Comparison of ENCODE assay signal across 10 mouse cellular contexts in the genomic region with DNA sequence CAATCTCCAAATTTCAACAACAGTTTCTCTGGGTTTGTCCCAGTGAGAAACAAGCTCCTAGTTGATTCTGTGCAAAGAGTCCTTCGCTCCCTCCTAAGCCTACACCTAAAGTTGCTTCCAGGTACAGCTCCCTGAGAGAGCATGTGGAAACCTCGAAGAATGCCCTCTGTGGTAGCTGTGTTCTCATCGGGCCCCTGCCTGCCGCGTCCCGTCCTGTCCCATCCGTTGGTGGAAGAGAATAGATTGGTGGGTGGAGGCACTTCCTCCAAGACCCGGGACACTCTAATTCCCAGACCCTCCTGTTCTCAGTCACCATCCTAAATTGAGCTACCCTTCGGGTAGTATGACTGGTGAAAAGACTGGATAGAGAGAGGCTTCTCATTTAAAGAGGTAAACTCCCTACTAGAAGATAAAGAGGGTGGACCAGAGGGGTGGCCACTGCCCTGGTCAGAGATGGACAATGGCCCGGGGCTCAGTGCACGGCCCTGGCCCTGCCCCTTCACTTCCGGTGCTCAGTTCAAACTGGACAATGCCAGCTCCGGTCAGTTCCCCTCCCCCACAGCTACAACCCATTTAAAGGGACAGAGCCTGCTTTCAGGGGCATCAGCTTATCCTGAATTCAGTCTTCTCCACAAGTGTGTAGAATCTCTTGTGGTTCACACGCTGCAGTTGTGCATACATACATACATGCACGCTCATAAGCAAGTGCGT. TPM values are rescaled to one million over a fixed set of nuclear protein-coding genes. Genes with fewer than 3 reads are reported as not detected.
A peak's percentile ranks its signal among the peaks of the same experiment; 100 is the strongest.
DNase-seq lines count a peak whose midpoint lies in the region; ATAC-seq and TF ChIP-seq lines count a peak whose summit lies in the region.
"Had no signal": no experiment of that assay in that cellular context is flagged by ENCODE, and none has a peak within 500 bp of the region (broad histone marks: within the 10 kb centered on the region; RNA-seq: fewer than 3 reads in every experiment).

No protein-coding gene starts in this region.

- H3K36me3 ChIP-seq in hindbrain, embryonic 15.5 days, result no peaks in the 10 kb centered on the region
- H3K36me3 ChIP-seq in midbrain, postnatal 0 days (ENCODE audit: insufficient read depth, low read length), result no peaks in the 10 kb centered on the region

- H3K9ac ChIP-seq in hindbrain, embryonic 15.5 days, result peak overlapping the region; percentile 14; the same call in 1 of the 2 replicates
- H3K9ac ChIP-seq in midbrain, postnatal 0 days (replicated peaks; ENCODE audit: low read length, poor library complexity, severe bottlenecking), result 0 out of 2 replicates have a peak overlapping the region, but pooled peaks have one; percentile 33

- peak overlapping the region; percentile 62 for H3K4me2 ChIP-seq in hindbrain, embryonic 15.5 days
- peak overlapping the region; percentile 70 for H3K4me2 ChIP-seq in midbrain, postnatal 0 days (ENCODE audit: low read depth, low read length, poor library complexity, severe bottlenecking)

- DNase-seq in cerebellum, adult 11-12 months, result peak; percentile 76
- DNase-seq in cerebellum, postnatal 36 days, result peak; percentile 80 to 81
- DNase-seq in midbrain, postnatal 0 days (ENCODE audit: low spot score), result peak; percentile 78
- DNase-seq in thymus, postnatal 36 days, result no peak
- DNase-seq in right cerebral cortex, adult 18-20 months, result no peak

- peak overlapping the region; percentile 36 for H3K4me3 ChIP-seq in hindbrain, embryonic 15.5 days
- peak overlapping the region; percentile 27 for H3K4me3 ChIP-seq in midbrain, postnatal 0 days (ENCODE audit: low read depth, low read length)

- peaks cover 33% of the 10 kb centered on the region for H3K4me1 ChIP-seq in hindbrain, embryonic 15.5 days (replicated peaks)
- H3K4me1 ChIP-seq in midbrain, postnatal 0 days (ENCODE audit: insufficient read depth, low read length), result peaks cover 8% of the 10 kb centered on the region

- WGBS in hindbrain, embryonic 15.5 days, result 2% methylated on average over 16 of the region's 16 CpGs
- 2% methylated on average over 16 of the region's 16 CpGs for WGBS in midbrain, postnatal 0 days

- no peaks in the 10 kb centered on the region for H3K9me3 ChIP-seq in hindbrain, embryonic 15.5 days
- H3K9me3 ChIP-seq in midbrain, postnatal 0 days (ENCODE audit: low read length), result no peaks in the 10 kb centered on the region

- H3K27ac ChIP-seq in hindbrain, embryonic 15.5 days (replicated peaks), result peak overlapping the region; percentile 25
- 0 out of 2 replicates have a peak overlapping the region, but pooled peaks have one; percentile 27 for H3K27ac ChIP-seq in midbrain, postnatal 0 days (ENCODE audit: low read depth, low read length)

- peaks cover 25% of the 10 kb centered on the region for H3K27me3 ChIP-seq in hindbrain, embryonic 15.5 days
- H3K27me3 ChIP-seq in midbrain, postnatal 0 days (ENCODE audit: insufficient read depth, low read length), result peaks cover 18% of the 10 kb centered on the region

- peak; percentile 73 for ATAC-seq in hindbrain, embryonic 15.5 days (ENCODE audit: low FRiP score, low read depth)
- peak; percentile 73; the same call in 1 of the 2 replicates for ATAC-seq in midbrain, postnatal 0 days (ENCODE audit: low FRiP score)
- ATAC-seq in erythroid progenitor cell, adult 5-6 weeks (replicated peaks; ENCODE audit: low FRiP score, poor library complexity, severe bottlenecking), result no peak

- TF ChIP-seq CTCF in midbrain, postnatal 0 days (IDR thresholded peaks at IDR 0.05), result no peak

RNA-seq across cellular contexts. Expression of a gene that starts 1.2 kb away (rescaled TPM):
- polyA plus RNA-seq in hindbrain, embryonic 15.5 days (2015; fragmentation: Nextera tagmentation; extraction: Ambion mirVana), result 0.16 and 0.22 TPM in 2 replicates
- 0.05 and 0.57 TPM in 2 replicates for total RNA-seq in midbrain, postnatal 0 days (2014; rRNA removed)
- polyA plus RNA-seq in midbrain, postnatal 0 days (2015; fragmentation: Nextera tagmentation; extraction: Ambion mirVana), result 0.04 and 0.13 TPM in 2 replicates
- total RNA-seq in erythroid progenitor cell, adult 5-6 weeks (2015; ENCODE audit: low replicate concordance), result 1.1 and 2.1 TPM in 2 replicates
- 1.0 and 2.2 TPM in 2 replicates for total RNA-seq in erythroid progenitor cell, adult 5-6 weeks (2017; ENCODE audit: low replicate concordance)
- total RNA-seq: layer of hippocampus, postnatal 10 days had no signal

RNA-seq across cellular contexts. Expression of a gene that starts 19.1 kb away (rescaled TPM):
- polyA plus RNA-seq in hindbrain, embryonic 15.5 days (2015; fragmentation: Nextera tagmentation; extraction: Ambion mirVana), result 44.0 and 46.0 TPM in 2 replicates
- 45.6 and 46.2 TPM in 2 replicates for total RNA-seq in midbrain, postnatal 0 days (2014; rRNA removed)
- polyA plus RNA-seq in midbrain, postnatal 0 days (2015; fragmentation: Nextera tagmentation; extraction: Ambion mirVana), result 38.3 and 42.6 TPM in 2 replicates
- 9.4 and 10.1 TPM in 2 replicates for total RNA-seq in erythroid progenitor cell, adult 5-6 weeks (2015; ENCODE audit: low replicate concordance)
- total RNA-seq in erythroid progenitor cell, adult 5-6 weeks (2017; ENCODE audit: low replicate concordance), result 10.1 and 12.1 TPM in 2 replicates

RNA-seq across cellular contexts. Expression of a gene that starts 33.8 kb away (rescaled TPM):
- not detected in 2 replicates for polyA plus RNA-seq in hindbrain, embryonic 15.5 days (2015; fragmentation: Nextera tagmentation; extraction: Ambion mirVana)
- total RNA-seq in midbrain, postnatal 0 days (2014; rRNA removed), result not detected in 2 replicates
- not detected in 2 replicates for polyA plus RNA-seq in midbrain, postnatal 0 days (2015; fragmentation: Nextera tagmentation; extraction: Ambion mirVana)
- total RNA-seq in erythroid progenitor cell, adult 5-6 weeks (2015; ENCODE audit: low replicate concordance), result not detected in 2 replicates
- total RNA-seq in erythroid progenitor cell, adult 5-6 weeks (2017; ENCODE audit: low replicate concordance), result not detected in 2 replicates
- total RNA-seq: common myeloid progenitor, adult 5-6 weeks; layer of hippocampus, postnatal 10 days had no signal
- polyA plus RNA-seq: heart, embryonic 14.5 days had no signal

RNA-seq across cellular contexts. Expression of a gene that starts 40.8 kb away (rescaled TPM):
- polyA plus RNA-seq in hindbrain, embryonic 15.5 days (2015; fragmentation: Nextera tagmentation; extraction: Ambion mirVana), result 4.3 and 4.6 TPM in 2 replicates
- 4.2 and 4.5 TPM in 2 replicates for total RNA-seq in midbrain, postnatal 0 days (2014; rRNA removed)
- polyA plus RNA-seq in midbrain, postnatal 0 days (2015; fragmentation: Nextera tagmentation; extraction: Ambion mirVana), result 7.7 and 8.4 TPM in 2 replicates
- total RNA-seq in erythroid progenitor cell, adult 5-6 weeks (2015; ENCODE audit: low replicate concordance), result 5.0 TPM in 1 of 2 replicates, not detected in the other
- not detected in 2 replicates for total RNA-seq in erythroid progenitor cell, adult 5-6 weeks (2017; ENCODE audit: low replicate concordance)
- total RNA-seq: common myeloid progenitor, adult 5-6 weeks had no signal

RNA-seq across cellular contexts. Expression of a gene that starts 51.3 kb away (rescaled TPM):
- polyA plus RNA-seq in hindbrain, embryonic 15.5 days (2015; fragmentation: Nextera tagmentation; extraction: Ambion mirVana), result 1,020 and 1,026 TPM in 2 replicates
- 231 and 262 TPM in 2 replicates for total RNA-seq in midbrain, postnatal 0 days (2014; rRNA removed)
- 858 and 919 TPM in 2 replicates for polyA plus RNA-seq in midbrain, postnatal 0 days (2015; fragmentation: Nextera tagmentation; extraction: Ambion mirVana)
- total RNA-seq in erythroid progenitor cell, adult 5-6 weeks (2015; ENCODE audit: low replicate concordance), result 1,062 and 1,086 TPM in 2 replicates
- 532 and 653 TPM in 2 replicates for total RNA-seq in erythroid progenitor cell, adult 5-6 weeks (2017; ENCODE audit: low replicate concordance)

Comparison
In these comparisons a context has a peak if more than half of its experiments do, and no peak if none do; other contexts are left out.
1. DNase-seq: peak in cerebellum, adult 11-12 months (single experiment), cerebellum, postnatal 36 days (2 of 2) and midbrain, postnatal 0 days (single experiment); none in thymus, postnatal 36 days (0 of 2) and right cerebral cortex, adult 18-20 months (single experiment).